Mouse (Mus musculus) MEL (cell line): ENCODE measurements around the gene Hspa12b.

ENCODE experiments used
- CTCF ChIP-seq, 3 experiments: IDR thresholded peaks in 2 of 3; conservative IDR thresholded peaks in 1 of 3; 2 replicates each; pipeline ENCODE4 v1.5.1; 2011 to 2012; ENCODE audit warnings: low read length in 3 of 3, low read depth in 2 of 3, mild to moderate bottlenecking in 2 of 3, improper control_type of control experiment in 1 of 3, inconsistent platforms in 1 of 3, mixed read lengths in 1 of 3, moderate library complexity in 1 of 3; ENCODE audit not compliant: control insufficient read depth in 1 of 3, insufficient read depth in 1 of 3, poor library complexity in 1 of 3, severe bottlenecking in 1 of 3
- JUND ChIP-seq: IDR thresholded peaks from 2 replicates; pipeline ENCODE4 v1.6.1; 2011; ENCODE audit warnings: low read depth, mild to moderate bottlenecking, improper control_type of control experiment, low read length
- MAFK ChIP-seq: IDR thresholded peaks from 2 replicates; pipeline ENCODE4 v1.6.1; 2011; ENCODE audit warnings: low read depth, mild to moderate bottlenecking, low read length, improper control_type of control experiment, borderline replicate concordance
- NELFE ChIP-seq: IDR thresholded peaks from 2 replicates; pipeline ENCODE4 v1.6.1; 2011; ENCODE audit warnings: low read depth, low read length, improper control_type of control experiment
- POLR2AphosphoS2 ChIP-seq: IDR thresholded peaks from 2 replicates; pipeline ENCODE4 v1.6.1; 2011; ENCODE audit warnings: low read length, improper control_type of control experiment

DNA sequence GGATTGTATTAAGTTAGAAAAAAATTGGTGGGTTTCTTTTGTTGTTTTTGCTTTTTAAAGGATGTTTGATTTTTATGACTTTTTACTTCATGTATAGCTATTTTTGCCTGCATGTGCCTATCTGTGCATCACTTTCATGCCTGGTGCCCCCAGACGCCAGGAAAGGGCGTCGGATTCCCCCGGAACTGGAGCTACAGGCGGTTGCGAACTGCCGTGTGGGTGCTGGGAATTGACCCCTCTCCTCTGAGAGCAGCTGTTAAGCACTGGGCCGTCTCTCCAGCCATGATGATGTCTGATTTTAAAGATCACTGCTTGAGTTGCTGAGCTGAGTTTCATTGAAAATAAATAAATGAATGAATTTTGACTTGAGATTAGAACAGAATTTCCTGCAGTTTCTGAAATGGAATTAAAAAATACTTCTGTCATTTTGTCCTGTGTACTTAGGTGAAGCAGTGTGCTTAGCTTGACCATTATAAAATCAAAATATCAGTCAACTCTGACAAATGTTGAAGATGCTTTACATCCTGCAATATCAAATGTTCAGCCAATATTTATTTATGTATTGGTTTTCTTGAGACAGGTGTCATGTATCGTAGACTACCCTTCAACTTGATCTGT is 6.0 kb downstream of the Hspa12b start, which contains the start of gene Gm11037:
- TF ChIP-seq CTCF (IDR thresholded peaks at IDR 0.05 in 2 of 3, conservative IDR thresholded peaks at IDR 0.05 in 1 of 3; ENCODE audit: control insufficient read depth in 1 of 3, insufficient read depth in 1 of 3, low read depth in 2 of 3, low read length in 3 of 3, poor library complexity in 1 of 3, severe bottlenecking in 1 of 3) (no peak), JUND (no peak), NELFE (no peak), MAFK (no peak), POLR2AphosphoS2 (no peak)
